Mouse (Mus musculus): Measurements from ENCODE around the gene H13.
A peak's percentile ranks its signal among the peaks of the same experiment; 100 is the strongest.
"Not testable (repeated sequence)": the region's sequence is repeated elsewhere in the genome, so short reads cannot be mapped to it uniquely, and the experiment has no call there.

The H13 gene

GRCm38 (mm10) chr2:152661163-152661562 is 8.1 kb upstream of the H13 start:
- no peak for DNase-seq (ENCODE audit: low read depth)

DNA sequence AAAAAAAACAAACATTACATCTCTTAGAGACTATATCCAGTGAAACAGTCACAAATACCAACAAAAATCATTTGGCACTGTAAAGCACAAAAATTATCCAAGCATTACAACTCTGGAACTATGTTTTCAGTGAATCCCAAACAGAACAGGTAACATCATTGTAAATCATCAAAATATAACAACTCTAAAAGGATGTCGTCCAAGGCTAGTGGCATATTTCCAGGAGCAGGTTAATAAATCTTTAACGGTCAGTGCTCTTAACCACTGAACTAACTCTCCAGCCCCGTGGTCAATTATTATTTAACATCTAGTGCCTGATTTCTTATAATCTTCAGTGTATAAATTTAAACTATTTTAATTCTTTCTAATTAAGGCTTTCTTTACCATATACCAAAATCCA is 3.1 kb upstream of the H13 start:
- DNase-seq (ENCODE audit: low read depth) = not testable (repeated sequence)

DNA sequence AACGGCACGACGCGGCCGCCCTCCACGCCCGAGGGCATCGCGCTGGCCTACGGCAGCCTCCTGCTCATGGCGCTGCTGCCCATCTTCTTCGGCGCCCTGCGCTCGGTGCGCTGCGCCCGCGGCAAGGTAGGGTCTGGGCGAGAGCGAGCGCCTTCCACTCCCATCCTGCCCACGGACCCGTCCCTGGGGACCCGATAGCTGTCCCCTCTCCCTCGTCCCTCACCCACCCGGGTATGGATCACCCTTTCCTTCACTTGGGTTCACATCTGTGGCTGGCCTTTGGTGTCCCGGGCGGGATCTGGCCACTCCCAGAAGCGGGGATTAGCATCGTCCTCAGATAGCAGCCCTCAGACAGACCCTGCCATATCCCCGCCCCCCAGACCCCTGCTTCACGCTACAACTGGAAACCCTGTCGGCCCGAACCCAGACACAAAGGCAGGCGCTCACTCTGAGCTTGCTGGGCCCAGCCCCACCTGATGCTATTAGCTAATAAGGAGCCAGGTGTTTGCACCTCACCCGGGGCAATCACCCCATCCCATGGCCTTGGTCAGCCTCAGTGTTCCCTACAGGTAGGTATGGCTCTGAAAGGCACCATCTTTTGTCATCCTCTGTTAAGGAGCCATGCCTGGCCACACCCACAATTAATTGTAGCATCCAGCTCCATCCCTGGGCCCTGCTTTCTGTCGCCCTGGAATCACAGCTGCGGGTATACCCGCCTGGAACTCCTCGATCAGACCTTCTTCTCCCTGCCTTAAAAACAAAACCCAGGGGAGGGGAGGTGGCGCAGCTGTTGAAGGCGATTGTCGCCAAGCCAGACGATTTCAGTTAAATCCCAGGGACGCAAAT is 601 bp downstream of the H13 start:
- DNase-seq (ENCODE audit: low read depth) = peak; percentile 38

DNA sequence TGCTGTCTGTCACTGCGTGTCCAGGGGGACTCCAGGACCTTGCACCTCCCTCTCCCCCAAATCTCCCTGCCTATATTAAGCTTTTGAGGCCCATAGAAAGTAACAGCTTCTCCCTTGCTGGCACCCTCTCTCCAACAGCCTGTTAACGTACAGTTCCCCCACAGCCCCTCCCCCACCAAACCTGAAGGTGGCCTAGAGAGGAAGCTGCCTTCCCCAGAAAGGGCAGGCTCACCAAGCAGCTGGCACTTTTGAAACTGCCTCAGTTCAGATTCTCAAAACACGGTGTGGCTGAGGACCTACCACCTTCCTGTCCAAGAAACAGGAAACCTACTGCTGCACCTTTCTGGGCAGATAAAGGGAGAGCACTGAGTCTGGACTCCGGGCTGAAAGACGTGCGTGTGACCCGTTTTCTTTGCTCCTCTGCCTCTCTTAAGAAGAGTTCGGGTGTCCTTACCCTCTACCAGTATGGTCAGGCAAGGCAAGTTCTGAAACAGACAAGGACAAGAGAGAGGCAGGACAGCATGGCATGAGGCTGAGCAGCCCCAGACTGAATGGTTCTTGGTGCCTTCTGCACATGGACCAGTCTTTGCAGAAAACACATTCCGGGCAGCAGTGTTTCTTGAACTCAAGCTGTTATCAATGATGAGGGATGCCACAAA is 1.9 kb downstream of the H13 start:
- DNase-seq (ENCODE audit: low read depth) = peak; percentile 77

DNA sequence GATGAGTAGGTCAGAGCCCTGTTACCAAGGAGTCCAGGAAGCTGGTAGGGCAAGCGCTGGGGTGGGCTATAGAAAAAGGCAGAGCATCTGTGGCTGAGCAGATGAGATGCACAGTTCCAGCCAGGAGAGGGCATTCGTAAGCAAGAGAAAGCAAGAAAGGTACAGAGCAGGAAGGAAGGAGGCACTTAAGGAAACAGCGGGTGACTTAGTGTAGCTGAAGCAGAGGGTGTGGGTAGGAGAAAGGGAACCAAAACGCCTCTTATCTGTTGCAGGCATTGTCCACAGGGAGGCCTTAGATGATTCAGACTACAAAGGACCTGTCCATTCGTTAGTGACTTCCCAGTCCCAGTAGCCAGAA is 2.4 kb downstream of the H13 start:
- DNase-seq (ENCODE audit: low read depth) = peak; percentile 96

- DNase-seq (ENCODE audit: low read depth) = no peak
Measured at GRCm38 (mm10) chr2:152672166-152672565, 2.9 kb downstream of the H13 start.

GRCm38 (mm10) chr2:152674148-152674547 is 4.9 kb downstream of the H13 start:
- no peak for DNase-seq (ENCODE audit: low read depth)

DNA sequence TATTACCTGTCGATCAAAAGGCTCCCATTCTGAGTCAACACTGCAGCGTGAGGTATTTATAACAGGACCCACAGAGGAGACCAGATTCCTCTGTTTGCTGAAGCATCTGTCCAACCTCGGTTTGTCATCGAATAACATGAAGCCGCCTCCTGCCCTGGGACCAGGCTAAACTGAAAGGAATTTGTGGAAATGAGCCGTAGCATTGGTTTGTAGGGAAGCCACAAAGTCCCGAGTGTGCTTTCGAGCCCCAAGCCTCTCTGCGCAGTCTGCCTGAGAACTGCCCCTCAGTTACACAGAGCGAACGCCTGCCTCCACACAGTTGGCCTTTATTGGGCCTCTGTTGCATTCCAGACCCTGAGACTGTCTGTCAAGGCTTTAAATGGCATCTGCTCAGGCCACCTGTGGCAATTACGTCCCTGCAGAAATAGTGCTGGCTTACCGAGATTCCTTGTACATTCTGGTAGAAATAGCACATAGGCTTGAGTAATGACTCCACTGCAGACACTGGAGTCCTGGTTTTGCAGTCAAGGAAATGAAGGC is 6.1 kb downstream of the H13 start:
- DNase-seq (ENCODE audit: low read depth) = no peak

DNA sequence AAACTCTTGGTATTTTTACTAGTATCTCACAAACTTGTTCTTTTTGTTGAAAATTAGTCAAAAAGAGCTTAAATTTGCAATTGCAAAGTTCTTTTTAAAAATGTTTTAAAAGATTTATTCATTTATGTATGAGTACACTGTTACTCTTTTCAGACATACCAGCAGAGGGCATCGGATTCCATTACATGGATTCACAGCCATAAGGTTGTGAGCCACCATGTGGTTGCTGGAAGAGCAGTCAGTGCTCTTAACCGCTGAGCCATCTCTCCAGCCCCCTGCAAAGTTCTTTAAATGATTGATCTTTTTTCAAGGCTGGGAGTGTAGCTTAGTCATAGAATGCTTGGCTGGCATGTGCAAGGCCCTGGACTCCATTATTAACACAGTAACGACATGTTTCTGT is 9.0 kb downstream of the H13 start:
- peak; percentile 80 for DNase-seq (ENCODE audit: low read depth)

DNA sequence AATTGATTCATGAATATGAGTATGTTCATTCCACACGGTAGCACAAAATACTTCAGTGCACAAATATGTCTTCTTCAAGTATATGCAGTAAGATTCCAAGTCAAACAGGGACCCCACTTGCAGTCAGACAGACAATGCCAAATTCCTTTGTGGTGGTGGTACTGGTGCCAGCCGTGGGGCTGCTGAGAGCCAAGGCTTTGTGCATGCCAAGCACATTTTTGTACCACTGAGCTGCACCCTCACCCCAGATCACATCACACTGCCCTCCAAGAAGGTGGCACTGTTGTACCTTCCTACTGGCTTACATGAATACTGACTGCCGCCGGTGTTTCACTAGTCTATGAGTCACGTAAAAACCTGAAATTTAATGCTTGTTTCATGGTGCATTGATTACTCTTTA is 9.7 kb downstream of the H13 start:
- no peak for DNase-seq (ENCODE audit: low read depth)

DNA sequence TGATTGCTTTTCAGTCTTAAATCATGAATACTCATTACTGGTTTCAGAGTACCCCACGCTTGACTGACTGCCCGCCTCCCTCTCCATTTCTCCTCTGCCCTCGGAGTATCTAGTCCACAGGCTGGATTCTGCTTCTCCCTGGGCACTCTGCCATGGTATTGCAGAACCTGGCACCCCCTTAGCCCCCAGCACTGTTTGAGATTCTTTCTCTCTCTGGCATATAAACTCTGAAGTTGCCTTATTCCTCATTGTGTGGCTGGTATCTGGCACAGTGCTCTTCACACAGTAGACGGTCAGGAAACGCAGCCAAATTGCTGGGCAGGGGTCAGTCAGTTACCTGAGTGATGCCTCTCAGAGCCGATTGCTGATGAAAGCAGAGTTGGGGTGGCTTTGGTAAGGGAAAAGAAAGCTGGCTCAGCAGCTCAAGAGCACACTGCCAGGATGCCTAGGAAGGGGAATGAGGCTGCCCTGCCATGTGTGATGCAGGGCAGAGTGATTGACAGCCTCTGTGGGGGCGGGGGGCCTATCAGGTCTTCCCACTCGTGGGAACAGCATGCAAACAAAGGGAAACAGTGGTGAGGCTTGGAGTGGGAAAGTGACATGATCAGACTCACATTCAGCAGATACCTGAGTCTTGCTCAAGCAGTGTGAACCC is 10.6 kb downstream of the H13 start:
- DNase-seq (ENCODE audit: low read depth) = no peak

DNA sequence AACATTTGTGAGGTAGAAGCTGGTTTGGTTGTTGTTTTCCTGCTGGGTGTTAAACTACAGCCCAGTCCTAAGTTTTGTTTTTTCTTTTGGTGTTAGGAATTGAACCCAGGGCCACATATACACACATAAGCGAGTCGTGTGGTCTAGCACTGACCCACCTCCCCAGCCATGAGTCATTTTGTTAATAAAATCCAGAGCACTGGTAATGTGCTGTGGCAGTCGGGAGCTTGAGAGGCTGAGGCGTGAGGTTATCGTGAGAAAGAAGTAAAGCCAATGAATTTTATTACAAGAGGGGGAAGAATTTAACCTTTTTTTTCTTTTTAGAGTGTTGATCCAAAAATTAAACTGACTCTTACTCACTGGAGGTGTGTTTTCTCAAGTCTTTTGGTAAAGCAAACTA is 13.8 kb downstream of the H13 start:
- DNase-seq (ENCODE audit: low read depth) = no peak

GRCm38 (mm10) chr2:152686399-152686798 is 17.1 kb downstream of the H13 start:
- DNase-seq (ENCODE audit: low read depth) = no peak

DNA sequence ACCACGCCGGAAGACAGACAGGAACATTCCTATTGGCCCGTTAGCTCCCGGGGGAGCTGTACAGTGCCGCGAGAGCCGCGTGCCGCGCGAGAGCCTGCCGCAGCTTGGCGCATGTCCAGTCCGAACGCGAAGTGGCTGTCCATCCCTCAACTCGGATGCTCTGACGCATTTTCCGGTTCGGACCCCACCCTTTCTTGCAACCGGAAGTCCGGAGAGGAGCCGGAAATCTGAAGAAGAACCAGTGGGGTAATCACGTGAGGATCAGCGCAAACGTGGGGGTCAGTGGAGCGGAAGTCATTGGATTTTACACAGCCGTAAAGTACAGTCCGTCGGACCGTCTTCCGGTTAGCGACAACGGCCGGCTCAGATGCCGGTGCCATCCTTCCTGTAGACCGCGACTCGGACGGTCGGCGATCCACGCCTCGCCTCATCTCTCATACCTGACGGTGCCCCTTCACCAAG is 17.6 kb downstream of the H13 start, which contains the start of gene Mcts2:
Gene Mcts2, plus strand, starts transcription at position 230 of the 462 bp plus-strand sequence.
- no peak for DNase-seq (ENCODE audit: low read depth)

DNA sequence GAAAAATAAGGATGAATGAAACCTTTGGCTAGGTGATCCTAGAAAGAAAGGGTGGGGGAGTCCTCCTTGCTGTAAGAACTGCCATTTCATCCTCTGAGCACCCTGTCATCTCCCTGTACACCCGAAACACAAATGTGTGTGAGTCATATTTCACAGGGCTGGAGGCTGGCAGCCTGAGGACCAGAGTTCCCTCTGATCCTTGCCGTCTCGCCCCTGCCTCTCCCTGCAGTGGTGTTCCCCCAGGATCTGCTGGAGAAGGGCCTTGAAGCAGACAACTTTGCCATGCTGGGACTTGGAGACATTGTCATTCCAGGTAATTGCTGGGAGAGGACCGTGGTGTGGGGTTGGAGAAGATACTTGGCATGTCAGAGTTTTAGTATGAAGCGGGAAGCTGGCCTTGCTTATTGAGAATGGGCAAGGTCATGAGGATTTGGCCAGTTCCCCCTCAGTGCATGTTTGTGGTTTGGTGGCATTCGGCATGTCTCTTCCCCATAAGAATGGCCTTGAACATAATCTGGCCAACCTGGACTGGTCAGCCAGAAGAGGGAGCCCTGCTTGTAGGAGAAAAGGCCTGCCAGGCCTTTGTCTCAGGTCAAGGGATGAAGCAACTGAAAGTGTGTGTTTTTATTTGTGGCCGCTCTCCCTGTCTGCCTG is 22.4 kb downstream of the H13 start:
- peak; percentile 90 for DNase-seq (ENCODE audit: low read depth)

- peak; percentile 67 for DNase-seq (ENCODE audit: low read depth)
Measured at GRCm38 (mm10) chr2:152693233-152693632, 24.0 kb downstream of the H13 start.

DNA sequence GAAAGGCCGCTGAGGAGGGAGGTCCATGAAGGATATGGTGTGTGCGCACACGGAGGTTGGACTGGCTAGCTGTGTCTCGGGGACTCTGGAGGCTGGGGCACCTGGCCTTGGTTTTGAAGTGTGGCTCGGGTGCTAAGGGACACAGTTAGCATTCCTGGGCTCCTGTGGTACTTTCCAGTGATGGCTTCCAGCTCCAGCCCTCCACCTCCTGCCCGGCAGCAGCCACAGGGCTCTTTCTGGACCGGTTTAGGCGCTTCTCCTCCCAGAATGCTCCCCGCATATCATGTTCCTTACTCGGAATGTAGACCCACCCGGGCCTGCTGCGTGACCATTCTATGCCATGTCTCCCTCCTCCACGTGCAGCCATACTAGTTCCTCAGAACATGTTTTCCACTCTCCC is 24.5 kb downstream of the H13 start:
- no peak for DNase-seq (ENCODE audit: low read depth)

- no peak for DNase-seq (ENCODE audit: low read depth)
Measured at GRCm38 (mm10) chr2:152694708-152695107, 25.4 kb downstream of the H13 start.

DNA sequence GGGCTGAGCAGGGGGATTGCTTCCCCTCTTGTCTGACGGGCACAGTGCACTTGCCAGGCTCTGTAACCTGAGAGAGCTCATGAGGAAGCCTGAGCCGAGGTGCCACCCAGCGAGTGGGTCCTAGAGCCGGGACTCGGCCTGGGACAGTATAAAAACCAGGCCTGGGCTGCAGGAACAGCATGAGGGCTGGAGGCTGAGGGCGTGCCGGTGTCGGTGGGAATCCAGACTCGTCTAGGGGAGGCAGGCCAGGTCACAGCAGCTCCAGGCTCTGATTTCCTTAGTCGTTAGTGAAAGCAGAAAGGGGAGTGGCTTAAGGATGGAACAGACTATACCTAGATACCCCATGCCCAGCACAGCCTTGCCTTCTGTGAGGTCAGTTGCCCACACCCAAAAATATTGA is 26.8 kb downstream of the H13 start:
- DNase-seq (ENCODE audit: low read depth) = no peak

GRCm38 (mm10) chr2:152696476-152697164 is 27.4 kb downstream of the H13 start:
- DNase-seq (ENCODE audit: low read depth) = peak; percentile 87

- no peak for DNase-seq (ENCODE audit: low read depth)
Measured at GRCm38 (mm10) chr2:152700138-152700537, 30.9 kb downstream of the H13 start.

DNA sequence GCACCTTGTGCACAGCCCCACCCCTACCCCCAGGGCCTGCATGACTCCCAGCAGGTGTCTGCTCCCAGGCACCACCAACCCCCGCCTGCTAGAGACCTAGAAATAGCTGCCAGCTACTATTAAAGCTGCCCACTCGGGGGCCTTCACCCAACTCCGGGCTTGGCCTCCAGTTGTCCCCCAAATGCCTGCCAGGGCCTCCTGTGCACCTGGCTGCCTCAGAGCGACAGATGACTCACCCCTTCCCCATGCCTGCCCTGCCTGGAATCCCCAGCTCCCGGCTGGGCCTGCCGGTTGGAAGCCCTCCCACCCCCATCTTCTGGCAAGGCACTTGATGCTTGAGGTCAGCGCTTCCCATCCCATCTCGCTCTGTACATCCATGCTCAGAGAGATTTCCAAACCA is 31.5 kb downstream of the H13 start:
- no peak for DNase-seq (ENCODE audit: low read depth)
